Mouse (Mus musculus) spleen, adult 2 months (tissue): ENCODE measurements around the gene Rad51d. TPM values are rescaled to one million over a fixed set of nuclear protein-coding genes. Genes with fewer than 3 reads are reported as not detected.

Experiments
- DNase-seq, 2 experiments: peaks; one replicate each; pipeline versions ENCODE4 v3.0.0 to v3.0.0-alpha.2; 2012 to 2021; ENCODE audit warnings: low spot score in 2 of 2, low read depth in 1 of 2
- H3K27ac ChIP-seq: fragments of 200-500 bp; 2 replicates; pipeline ENCODE4 v1.5.1; 2012; ENCODE audit warnings: low read length, inconsistent platforms; ENCODE audit not compliant: insufficient read depth
- H3K27me3 ChIP-seq: fragments of 200-500 bp; 2 replicates; pipeline ENCODE4 v1.6.1; 2012; ENCODE audit warnings: mild to moderate bottlenecking, moderate library complexity, low read length, inconsistent platforms; ENCODE audit not compliant: control insufficient read depth, insufficient read depth
- H3K36me3 ChIP-seq: fragments of 200-500 bp; 2 replicates; pipeline ENCODE4 v1.6.1; 2012; ENCODE audit warnings: mild to moderate bottlenecking, low read length, inconsistent platforms; ENCODE audit not compliant: control insufficient read depth, insufficient read depth
- H3K4me1 ChIP-seq: fragments of 200-500 bp; 2 replicates; pipeline ENCODE4 v1.6.1; 2011; ENCODE audit warnings: inconsistent platforms; ENCODE audit not compliant: control insufficient read depth, insufficient read depth, insufficient read length
- H3K4me3 ChIP-seq: fragments of 200-500 bp; 2 replicates; pipeline ENCODE4 v1.5.1; 2011; ENCODE audit warnings: mild to moderate bottlenecking, inconsistent platforms; ENCODE audit not compliant: insufficient read depth, insufficient read length; ENCODE audit errors: extremely low read depth
- CTCF ChIP-seq: fragments of 200-500 bp; IDR thresholded peaks from 2 replicates; pipeline ENCODE4 v1.5.1; 2011; ENCODE audit warnings: mild to moderate bottlenecking, inconsistent platforms; ENCODE audit not compliant: insufficient read depth, insufficient read length, insufficient replicate concordance; ENCODE audit errors: extremely low read depth
- POLR2A ChIP-seq: fragments of 200-500 bp; IDR thresholded peaks from 2 replicates; pipeline ENCODE4 v1.6.1; 2011; ENCODE audit warnings: low read depth, low read length, inconsistent platforms
- WGBS: fragments of 180-500 bp; shearing (Covaris S2); methylation state at CpG from one replicate; pipeline ENCODE4 v1.1.7; 2018; 5-methylcytosine and 5-hydroxymethylcytosine counted together
- polyA plus RNA-seq: library from polyadenylated mRNA; depleted of rRNA; stranded (reverse); fragments of >200 nt; gene quantifications from 2 replicates; pipeline ENCODE4 v1.2.3, GENCODE M21; 2012

Gene Rad51d
- polyA plus RNA-seq, 1 experiment: 10.9 TPM

GRCm38 (mm10) chr11:82891936-82892335, 1.5 kb upstream of the Rad51d start, which contains the start of gene Fndc8:
Fndc8 (plus strand) TSS chr11:82892124.
- no peaks in the 10 kb centered on the region; the same call in 1 of the 2 replicates for H3K4me1 ChIP-seq
- H3K4me3 ChIP-seq: no peak within 1 kb of the TSS
- 48% methylated on average over 7 of the region's 7 CpGs for whole genome bisulfite sequencing
- no peak within 1 kb of the TSS for H3K27ac ChIP-seq
- H3K36me3 ChIP-seq: no peaks in the 10 kb centered on the region
- no peaks in the 10 kb centered on the region for H3K27me3 ChIP-seq
- no peak for TF ChIP-seq POLR2A
- no peak for TF ChIP-seq CTCF
- DNase-seq: no peak

- H3K36me3 ChIP-seq: no peaks in the 10 kb centered on the region
- 2% methylated on average over 31 of the region's 31 CpGs for WGBS
- TF ChIP-seq POLR2A (no peak), CTCF (no peak)
- peak overlapping the region; percentile 87 for H3K4me3 ChIP-seq
- H3K4me1 ChIP-seq: no peaks in the 10 kb centered on the region; the same call in 1 of the 2 replicates
- DNase-seq: no peak
- H3K27ac ChIP-seq: peak overlapping the region; percentile 71
- H3K27me3 ChIP-seq: no peaks in the 10 kb centered on the region
These were observed 681 bp downstream of the Rad51d start for GRCm38 (mm10) chr11:82889524-82890341.

GRCm38 (mm10) chr11:82888491-82888946, 1.9 kb downstream of the Rad51d start:
- H3K27ac ChIP-seq: no peak overlapping the region

GRCm38 (mm10) chr11:82886559-82886958, 3.9 kb downstream of the Rad51d start:
- WGBS: 92% methylated on average over 3 of the region's 3 CpGs
- TF ChIP-seq CTCF: no peak
- TF ChIP-seq POLR2A: no peak
- Histone ChIP-seq H3K36me3 (peaks cover 13% of the 10 kb centered on the region), H3K27ac (no peak overlapping the region), H3K4me3 (no peak overlapping the region), H3K4me1 (no peaks in the 10 kb centered on the region; the same call in 1 of the 2 replicates), H3K27me3 (no peaks in the 10 kb centered on the region)
- no peak for DNase-seq

More at GRCm38 (mm10) chr11:82888491-82888946, 1.9 kb downstream of the Rad51d start:
- H3K27me3 ChIP-seq: no peaks in the 10 kb centered on the region
- no peak overlapping the region for H3K4me3 ChIP-seq
- H3K36me3 ChIP-seq: no peaks in the 10 kb centered on the region
- H3K4me1 ChIP-seq: no peaks in the 10 kb centered on the region; the same call in 1 of the 2 replicates
- WGBS: 84% methylated on average over 10 of the region's 10 CpGs
- no peak for DNase-seq
- TF ChIP-seq POLR2A: no peak
- TF ChIP-seq CTCF: no peak

- TF ChIP-seq POLR2A (no peak), CTCF (no peak)
- DNase-seq: no peak
- no peak overlapping the region for H3K4me3 ChIP-seq
- no peak overlapping the region for H3K27ac ChIP-seq
- no peaks in the 10 kb centered on the region for H3K4me1 ChIP-seq
- H3K36me3 ChIP-seq: peaks cover 21% of the 10 kb centered on the region
- no peaks in the 10 kb centered on the region for H3K27me3 ChIP-seq
- WGBS: 96% methylated on average over 8 of the region's 8 CpGs
These were observed 7.2 kb downstream of the Rad51d start for GRCm38 (mm10) chr11:82883180-82883579.

- no peaks in the 10 kb centered on the region for H3K4me1 ChIP-seq
- H3K27me3 ChIP-seq: no peaks in the 10 kb centered on the region
- TF ChIP-seq CTCF: no peak
- no peak for TF ChIP-seq POLR2A
- no peak overlapping the region for H3K27ac ChIP-seq
- no peak overlapping the region for H3K4me3 ChIP-seq
- WGBS: 87% methylated on average over 7 of the region's 7 CpGs
- no peak for DNase-seq
- H3K36me3 ChIP-seq: peaks cover 15% of the 10 kb centered on the region
These were observed 12.6 kb downstream of the Rad51d start for GRCm38 (mm10) chr11:82877726-82878344.

GRCm38 (mm10) chr11:82875631-82876030, 14.8 kb downstream of the Rad51d start:
- no peak overlapping the region for H3K27ac ChIP-seq
- no peak overlapping the region for H3K4me3 ChIP-seq
- H3K27me3 ChIP-seq: no peaks in the 10 kb centered on the region
- DNase-seq: no peak
- no peaks in the 10 kb centered on the region for H3K4me1 ChIP-seq
- 98% methylated on average over 5 of the region's 5 CpGs for WGBS
- TF ChIP-seq CTCF (no peak), POLR2A (no peak)
- peaks cover 5% of the 10 kb centered on the region for H3K36me3 ChIP-seq
